Mouse (Mus musculus) thymus, adult 2 months (tissue): Measurements from ENCODE around the gene Slc6a8.

ENCODE experiments used
- CTCF ChIP-seq: fragments of 200-500 bp; IDR thresholded peaks from 2 replicates; pipeline ENCODE4 v1.5.1; 2012; ENCODE audit warnings: mild to moderate bottlenecking, control low read depth, low read length, moderate library complexity, borderline replicate concordance; ENCODE audit not compliant: control insufficient read depth, poor library complexity, insufficient read depth; ENCODE audit errors: extremely low read depth
- POLR2A ChIP-seq: fragments of 200-500 bp; IDR thresholded peaks from 2 replicates; pipeline ENCODE4 v1.6.1; 2012; ENCODE audit warnings: mild to moderate bottlenecking, low read length, control low read depth, moderate library complexity; ENCODE audit not compliant: control insufficient read depth, poor library complexity, insufficient read depth; ENCODE audit errors: extremely low read depth

DNA sequence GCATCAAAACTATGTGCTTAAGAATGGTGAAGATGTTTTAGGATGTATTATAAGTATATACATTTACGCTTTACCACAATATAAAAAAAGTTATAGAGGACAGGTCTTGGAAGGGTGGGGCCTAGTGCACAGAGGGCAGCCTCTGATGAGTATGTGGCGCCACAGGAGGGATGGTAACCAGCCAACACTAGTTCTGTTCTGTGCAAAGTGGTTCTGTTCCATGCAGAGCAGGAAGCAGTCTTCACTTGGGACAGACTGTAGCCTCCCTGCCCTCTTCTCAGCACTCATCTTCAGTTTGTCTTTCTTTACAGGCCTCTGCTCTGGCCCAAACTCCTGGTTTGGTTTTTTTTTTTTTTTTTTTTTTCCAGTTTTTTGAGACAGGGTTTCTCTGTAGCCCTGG is 11.2 kb downstream of the Slc6a8 start:
- TF ChIP-seq CTCF (no peak), POLR2A (no peak)
